Mouse (Mus musculus) G1E (cell line): ENCODE measurements around the gene Fkrp.

Source experiments
- CTCF ChIP-seq: IDR thresholded peaks from 2 replicates; pipeline ENCODE4 v1.5.1; 2012; ENCODE audit warnings: low read depth, low read length, inconsistent platforms, mixed read lengths
- GATA1 ChIP-seq: IDR thresholded peaks from 2 replicates; pipeline ENCODE4 v1.6.1; 2012; ENCODE audit warnings: borderline replicate concordance, low read length, inconsistent platforms, mixed read lengths
- GATA2 ChIP-seq: IDR thresholded peaks from 2 replicates; pipeline ENCODE4 v1.6.1; 2012; ENCODE audit warnings: low read depth, low read length, inconsistent platforms, borderline replicate concordance
- TAL1 ChIP-seq: conservative IDR thresholded peaks from 2 replicates; pipeline ENCODE4 v1.6.1; 2012; ENCODE audit warnings: low read depth, low read length, inconsistent platforms, mixed read lengths

- TF ChIP-seq CTCF (no peak), GATA1 (no peak), GATA2 (no peak), TAL1 (no peak)
These were observed 35.1 kb upstream of the Fkrp start for GRCm38 (mm10) chr7:16851636-16852035.
